Mouse (Mus musculus): Measurements from ENCODE around the gene Nmrk2. TPM values are rescaled to one million over a fixed set of nuclear protein-coding genes. Genes with fewer than 3 reads are reported as not detected.

Gene Nmrk2
- polyA plus RNA-seq, 1 experiment from 2014 or later: 0.30 TPM

- Histone ChIP-seq H3K27me3 (no peaks in the 10 kb centered on the region), H3K27ac (no peak overlapping the region), H3K36me3 (peaks cover 84% of the 10 kb centered on the region), H3K4me1 (no peaks in the 10 kb centered on the region), H3K9me3 (no peaks in the 10 kb centered on the region), H3K4me2 (no peak overlapping the region), H3K4me3 (no peak overlapping the region), H3K9ac (no peak overlapping the region)
- 65% methylated on average over 6 of the region's 6 CpGs for WGBS
- no peak for ATAC-seq (ENCODE audit: borderline replicate concordance, extremely low read depth, low FRiP score, low TSS enrichment)
Observed at GRCm38 (mm10) chr10:81151261-81151660, 50.6 kb downstream of the Nmrk2 start.

Other genes with a start within 250 kb of the Nmrk2 start
- gene Gng7, start 187.1 kb downstream of the Nmrk2 start, polyA plus RNA-seq (2015; fragmentation: Nextera tagmentation; extraction: Ambion mirVana): 5.3 and 6.6 TPM in 2 replicates
- gene Diras1, start 176.4 kb downstream of the Nmrk2 start, polyA plus RNA-seq (2015; fragmentation: Nextera tagmentation; extraction: Ambion mirVana): 0.11 and 0.30 TPM in 2 replicates
- 17.2 and 20.5 TPM in 2 replicates for gene Slc39a3, start 164.6 kb downstream of the Nmrk2 start, polyA plus RNA-seq (2015; fragmentation: Nextera tagmentation; extraction: Ambion mirVana)
- 192 TPM in 2 replicates for gene Sgta, start 141.9 kb downstream of the Nmrk2 start, polyA plus RNA-seq (2015; fragmentation: Nextera tagmentation; extraction: Ambion mirVana)
- 51.7 and 54.3 TPM in 2 replicates for gene Thop1, start 132.0 kb downstream of the Nmrk2 start, polyA plus RNA-seq (2015; fragmentation: Nextera tagmentation; extraction: Ambion mirVana)
- 0.31 and 0.35 TPM in 2 replicates for gene Creb3l3, start 103.2 kb downstream of the Nmrk2 start, polyA plus RNA-seq (2015; fragmentation: Nextera tagmentation; extraction: Ambion mirVana)
- gene Map2k2, start 96.1 kb downstream of the Nmrk2 start, polyA plus RNA-seq (2015; fragmentation: Nextera tagmentation; extraction: Ambion mirVana): 178 and 180 TPM in 2 replicates
- 34.1 and 36.9 TPM in 2 replicates for gene Zbtb7a, start 66.8 kb downstream of the Nmrk2 start, polyA plus RNA-seq (2015; fragmentation: Nextera tagmentation; extraction: Ambion mirVana)
- 41.0 and 47.5 TPM in 2 replicates for gene Pias4, start 34.1 kb downstream of the Nmrk2 start, polyA plus RNA-seq (2015; fragmentation: Nextera tagmentation; extraction: Ambion mirVana)
- gene Eef2, start 25.4 kb downstream of the Nmrk2 start, polyA plus RNA-seq (2015; fragmentation: Nextera tagmentation; extraction: Ambion mirVana): 567 and 596 TPM in 2 replicates
- gene Dapk3, start 19.0 kb downstream of the Nmrk2 start, polyA plus RNA-seq (2015; fragmentation: Nextera tagmentation; extraction: Ambion mirVana): 52.6 and 56.1 TPM in 2 replicates
- 0.16 TPM in 2 replicates for gene 4930442H23Rik, start 18.2 kb downstream of the Nmrk2 start, polyA plus RNA-seq (2015; fragmentation: Nextera tagmentation; extraction: Ambion mirVana)
- gene Atcay, start 28.8 kb upstream of the Nmrk2 start, polyA plus RNA-seq (2015; fragmentation: Nextera tagmentation; extraction: Ambion mirVana): 0.14 and 0.29 TPM in 2 replicates
- 5.3 and 5.4 TPM in 2 replicates for gene Zfr2, start 31.1 kb upstream of the Nmrk2 start, polyA plus RNA-seq (2015; fragmentation: Nextera tagmentation; extraction: Ambion mirVana)
- gene Matk, start 50.9 kb upstream of the Nmrk2 start, polyA plus RNA-seq (2015; fragmentation: Nextera tagmentation; extraction: Ambion mirVana): 2.7 and 3.9 TPM in 2 replicates
- 208 and 225 TPM in 2 replicates for gene Mrpl54, start 64.9 kb upstream of the Nmrk2 start, polyA plus RNA-seq (2015; fragmentation: Nextera tagmentation; extraction: Ambion mirVana)
- gene Apba3, start 64.9 kb upstream of the Nmrk2 start, polyA plus RNA-seq (2015; fragmentation: Nextera tagmentation; extraction: Ambion mirVana): 60.7 and 66.5 TPM in 2 replicates
- gene Tjp3, start 89.5 kb upstream of the Nmrk2 start, polyA plus RNA-seq (2015; fragmentation: Nextera tagmentation; extraction: Ambion mirVana): 26.4 and 28.8 TPM in 2 replicates
- gene Pip5k1c, start 90.9 kb upstream of the Nmrk2 start, polyA plus RNA-seq (2015; fragmentation: Nextera tagmentation; extraction: Ambion mirVana): 45.4 and 47.0 TPM in 2 replicates
- gene Cactin, start 119.1 kb upstream of the Nmrk2 start, polyA plus RNA-seq (2015; fragmentation: Nextera tagmentation; extraction: Ambion mirVana): 48.4 and 49.9 TPM in 2 replicates
- gene Tbxa2r, start 126.7 kb upstream of the Nmrk2 start, polyA plus RNA-seq (2015; fragmentation: Nextera tagmentation; extraction: Ambion mirVana): 17.8 and 18.3 TPM in 2 replicates
- gene Gipc3, start 141.2 kb upstream of the Nmrk2 start, polyA plus RNA-seq (2015; fragmentation: Nextera tagmentation; extraction: Ambion mirVana): 0.07 and 0.10 TPM in 2 replicates
- gene Hmg20b, start 148.4 kb upstream of the Nmrk2 start, polyA plus RNA-seq (2015; fragmentation: Nextera tagmentation; extraction: Ambion mirVana): 91.2 and 92.5 TPM in 2 replicates
- 17.6 and 20.4 TPM in 2 replicates for gene Mfsd12, start 155.4 kb upstream of the Nmrk2 start, polyA plus RNA-seq (2015; fragmentation: Nextera tagmentation; extraction: Ambion mirVana)
- gene 4930404N11Rik, start 163.8 kb upstream of the Nmrk2 start, polyA plus RNA-seq (2015; fragmentation: Nextera tagmentation; extraction: Ambion mirVana): 2.0 and 3.0 TPM in 2 replicates
- 110 and 115 TPM in 2 replicates for gene Fzr1, start 176.5 kb upstream of the Nmrk2 start, polyA plus RNA-seq (2015; fragmentation: Nextera tagmentation; extraction: Ambion mirVana)
- 75.9 and 79.8 TPM in 2 replicates for gene Dohh, start 182.4 kb upstream of the Nmrk2 start, polyA plus RNA-seq (2015; fragmentation: Nextera tagmentation; extraction: Ambion mirVana)
- 1.6 and 2.7 TPM in 2 replicates for gene Gm48551, start 182.4 kb upstream of the Nmrk2 start, polyA plus RNA-seq (2015; fragmentation: Nextera tagmentation; extraction: Ambion mirVana)
- 0.45 and 2.3 TPM in 2 replicates for gene Gm48552, start 187.0 kb upstream of the Nmrk2 start, polyA plus RNA-seq (2015; fragmentation: Nextera tagmentation; extraction: Ambion mirVana)
- gene Smim24, start 191.0 kb upstream of the Nmrk2 start, polyA plus RNA-seq (2015; fragmentation: Nextera tagmentation; extraction: Ambion mirVana): 4.4 TPM in 2 replicates